Mouse (Mus musculus): Measurements from ENCODE around the gene March2. TPM values are rescaled to one million over a fixed set of nuclear protein-coding genes. Genes with fewer than 3 reads are reported as not detected.
A peak's percentile ranks its signal among the peaks of the same experiment; 100 is the strongest.

The March2 gene
- total RNA-seq, 1 experiment from 2014 or later: 35.0 TPM

DNA sequence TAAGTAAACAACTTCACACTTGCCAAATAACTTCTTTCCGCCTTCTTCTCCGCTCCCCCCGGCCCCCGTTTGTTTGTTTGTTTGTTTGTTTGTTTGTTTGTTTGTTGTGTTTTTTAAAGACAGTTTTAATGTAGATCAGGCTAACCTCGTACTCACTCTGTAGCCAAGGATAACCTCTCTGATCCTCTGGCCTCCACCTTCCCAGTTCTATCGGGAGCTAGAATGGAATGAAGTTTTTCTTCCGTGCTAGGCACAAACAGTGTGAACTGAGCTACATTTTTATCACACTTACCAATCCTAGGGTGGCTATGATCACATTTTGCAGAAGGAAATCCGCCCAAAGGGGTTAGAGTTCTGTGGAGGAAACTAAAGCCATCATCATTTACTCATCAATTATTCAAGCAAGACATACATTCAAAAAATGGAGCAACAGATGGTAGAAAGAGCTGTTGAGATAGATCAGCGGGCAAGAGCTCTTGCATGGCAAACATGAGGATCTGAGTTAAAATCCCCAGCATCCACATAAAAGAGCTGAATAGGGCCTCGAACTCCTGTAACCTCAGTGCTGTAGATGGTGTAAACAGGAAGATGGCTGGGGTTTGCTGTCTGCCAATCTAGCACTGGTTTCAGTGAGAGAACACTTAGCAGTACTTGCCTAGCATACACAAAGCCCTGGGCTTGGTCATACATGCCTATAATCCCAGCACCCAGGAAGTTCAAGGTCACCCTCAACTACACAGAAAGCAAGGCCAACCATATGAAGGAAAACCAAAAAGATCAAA is 665 bp upstream of the March2 start:
- no peak for ATAC-seq (replicated peaks; ENCODE audit: low read depth, poor library complexity, severe bottlenecking)

DNA sequence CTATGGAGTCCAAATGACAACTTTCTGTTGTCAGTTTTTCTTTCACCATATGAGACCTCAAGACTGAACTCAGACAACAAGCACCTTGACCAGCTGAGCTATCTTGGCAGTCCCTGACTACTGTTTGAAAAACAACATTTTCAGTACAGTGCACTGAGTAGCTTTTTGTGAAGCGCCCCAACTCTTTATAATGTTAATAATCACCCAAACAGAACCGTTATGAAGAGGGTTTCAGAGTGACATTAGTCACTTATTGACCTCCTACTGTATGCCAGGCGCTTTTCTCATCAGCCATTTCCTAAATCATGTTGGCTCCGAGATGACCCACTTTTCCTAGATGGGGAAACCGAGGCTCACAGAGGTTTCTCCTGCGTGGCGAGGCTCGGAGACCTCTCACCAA is 488 bp downstream of the March2 start:
- no peak for ATAC-seq (replicated peaks; ENCODE audit: low read depth, poor library complexity, severe bottlenecking)

DNA sequence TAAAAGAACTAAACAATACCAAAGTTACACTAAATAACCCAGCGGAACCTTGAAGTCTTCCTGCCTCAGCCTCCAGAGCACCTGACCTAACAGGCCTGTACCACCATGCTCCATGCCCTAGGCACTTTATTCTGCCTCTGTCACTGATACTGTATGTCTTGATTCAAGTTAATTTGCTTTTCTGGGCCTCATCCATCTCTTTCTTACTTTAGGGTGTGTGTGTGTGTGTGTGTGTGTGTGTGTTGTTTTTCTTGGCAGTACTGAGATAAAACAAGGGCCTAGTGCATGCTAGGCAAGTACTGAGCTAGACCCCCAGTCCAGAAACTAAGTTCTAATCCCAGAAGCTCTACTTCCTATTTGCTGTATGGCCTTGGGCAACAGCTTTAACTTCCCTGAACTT is 1.2 kb downstream of the March2 start:
- no peak for ATAC-seq (replicated peaks; ENCODE audit: low read depth, poor library complexity, severe bottlenecking)

DNA sequence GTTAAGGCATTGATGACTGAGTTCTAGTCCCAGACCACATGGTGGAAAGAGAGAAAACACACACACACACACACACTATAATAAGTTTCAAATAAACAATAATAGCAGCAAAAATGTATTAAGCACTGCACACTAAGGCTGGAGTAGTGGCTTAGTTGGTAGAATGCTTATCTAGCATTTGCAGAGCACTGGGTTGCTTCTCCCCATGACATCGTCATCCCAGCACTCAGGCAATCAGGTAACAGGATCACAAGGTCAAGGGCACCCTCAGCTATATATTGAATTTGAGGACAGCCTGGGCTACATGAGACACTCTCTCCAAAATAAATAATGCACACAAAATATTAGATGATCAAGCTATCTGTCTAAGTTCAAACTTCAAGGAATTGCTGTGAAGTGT is 3.7 kb downstream of the March2 start:
- ATAC-seq (replicated peaks; ENCODE audit: low read depth, poor library complexity, severe bottlenecking): no peak

DNA sequence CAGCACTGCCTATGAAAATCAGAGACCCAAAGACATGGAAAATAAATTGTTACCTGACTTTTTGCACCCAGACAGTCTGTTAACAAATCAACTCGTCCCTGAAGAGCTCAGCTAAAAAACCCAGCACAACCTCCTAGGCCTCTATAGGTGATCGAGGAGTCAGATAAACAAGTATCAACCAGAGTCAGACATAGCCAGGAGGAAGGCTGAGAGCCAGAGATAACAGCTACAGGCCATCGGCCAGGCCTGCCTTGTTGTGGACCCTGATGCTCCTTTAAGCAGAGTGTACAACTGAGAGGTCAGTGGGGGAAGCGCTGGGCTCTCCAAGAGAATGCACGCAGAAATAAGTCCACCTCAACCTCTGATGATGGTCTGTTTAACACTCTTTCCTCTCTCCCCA is 5.2 kb downstream of the March2 start:
- peak; percentile 92 for ATAC-seq (replicated peaks; ENCODE audit: low read depth, poor library complexity, severe bottlenecking)

DNA sequence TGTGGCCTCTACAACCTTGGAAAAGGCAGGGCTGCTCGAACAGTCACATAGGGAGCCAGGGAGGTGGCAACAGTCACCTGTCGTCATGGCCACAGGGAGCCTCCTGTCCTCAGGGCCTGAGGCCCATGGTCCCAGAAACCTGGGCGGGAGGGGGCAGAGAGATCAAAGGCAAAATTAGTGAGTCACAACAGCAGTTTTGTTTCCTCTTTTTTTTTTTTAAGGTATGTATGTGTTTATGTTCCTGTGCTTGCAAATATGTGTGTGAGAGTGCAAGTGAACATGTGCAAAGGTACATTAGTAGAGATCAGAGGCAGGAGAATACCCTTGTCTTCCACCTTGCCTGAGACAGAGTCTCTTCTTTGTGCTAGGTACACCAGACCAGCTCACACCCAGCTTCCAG is 8.6 kb downstream of the March2 start:
- ATAC-seq (replicated peaks; ENCODE audit: low read depth, poor library complexity, severe bottlenecking): no peak

DNA sequence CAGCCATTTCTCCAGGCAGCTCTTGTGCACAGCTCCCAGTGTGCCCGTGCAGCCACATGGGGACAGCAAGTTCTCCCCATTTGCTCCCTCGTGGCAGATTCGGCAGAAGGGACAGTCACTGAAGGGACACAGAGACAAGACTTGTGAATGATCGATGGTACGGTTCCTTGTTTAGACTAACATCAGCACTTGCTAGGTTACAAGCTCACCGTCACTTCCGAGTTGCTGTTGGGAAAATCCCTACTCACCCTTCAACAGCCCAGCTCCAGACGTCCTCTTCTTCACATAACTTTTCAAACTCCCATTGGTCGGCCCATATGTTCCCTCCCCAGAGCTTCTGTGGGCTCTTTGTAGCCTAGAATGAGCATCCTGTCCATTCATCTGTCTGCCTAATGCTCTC is 15.4 kb downstream of the March2 start:
- ATAC-seq (replicated peaks; ENCODE audit: low read depth, poor library complexity, severe bottlenecking): no peak

DNA sequence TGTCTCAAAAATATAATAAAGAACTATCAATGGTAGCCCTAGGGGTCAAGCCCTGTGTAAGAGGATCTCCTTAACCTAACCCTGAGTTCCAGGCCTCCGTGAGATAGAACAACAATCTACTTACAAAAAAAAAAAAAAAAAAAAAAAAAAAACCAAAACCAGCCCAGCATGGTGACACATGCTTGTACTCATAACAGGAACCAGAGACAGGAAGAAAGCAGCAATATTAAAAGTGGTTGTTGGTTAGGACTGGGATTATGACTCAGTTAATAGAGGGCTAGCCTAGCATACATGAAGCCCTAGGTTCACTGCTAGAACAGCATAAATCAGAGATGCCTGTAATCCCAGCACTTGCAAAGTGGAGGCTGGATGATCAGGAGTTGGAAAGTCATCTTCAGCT is 16.3 kb downstream of the March2 start:
- no peak for ATAC-seq (replicated peaks; ENCODE audit: low read depth, poor library complexity, severe bottlenecking)

DNA sequence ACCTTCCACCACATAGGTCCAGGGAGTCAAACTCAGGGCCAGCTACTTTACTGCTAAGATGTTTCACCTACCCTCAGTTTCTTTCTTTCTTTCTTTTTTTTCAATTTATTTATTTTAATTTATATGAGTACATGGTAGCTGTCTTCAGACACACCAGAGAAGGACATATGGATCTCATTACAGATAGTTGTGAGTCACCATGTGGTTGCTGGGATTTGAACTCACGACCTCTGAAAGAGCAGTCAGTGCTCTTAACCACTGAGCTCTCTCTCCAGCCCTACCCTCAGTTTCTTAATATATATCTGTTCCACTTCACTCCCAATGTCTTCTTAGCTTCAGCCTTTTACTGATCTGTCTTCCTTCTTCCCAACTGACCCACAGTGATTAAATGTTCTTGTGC is 23.0 kb downstream of the March2 start:
- no peak for ATAC-seq (replicated peaks; ENCODE audit: low read depth, poor library complexity, severe bottlenecking)

DNA sequence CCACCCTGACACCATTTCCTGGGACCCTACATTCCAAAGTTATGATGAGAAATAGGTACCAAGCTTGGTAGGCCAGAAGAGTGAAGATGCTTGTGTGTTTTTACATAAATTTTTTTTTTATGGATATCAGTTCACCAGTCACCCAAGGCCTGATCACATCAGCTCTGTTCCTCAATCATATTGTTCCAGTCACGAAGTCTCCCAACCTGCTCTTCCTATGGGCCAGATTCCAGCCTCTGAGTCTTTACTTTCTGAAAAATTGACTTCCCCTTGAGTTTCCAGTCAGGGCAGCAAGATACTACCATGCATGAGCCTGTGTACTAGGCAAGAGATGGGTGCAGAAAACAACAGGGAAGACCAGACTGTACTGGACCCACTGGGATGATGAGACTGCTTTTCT is 31.7 kb downstream of the March2 start, which contains the start of gene Hnrnpm:
Hnrnpm (minus strand) TSS at position 101 of the 400 bp plus-strand sequence.
- ATAC-seq (replicated peaks; ENCODE audit: low read depth, poor library complexity, severe bottlenecking): no peak

DNA sequence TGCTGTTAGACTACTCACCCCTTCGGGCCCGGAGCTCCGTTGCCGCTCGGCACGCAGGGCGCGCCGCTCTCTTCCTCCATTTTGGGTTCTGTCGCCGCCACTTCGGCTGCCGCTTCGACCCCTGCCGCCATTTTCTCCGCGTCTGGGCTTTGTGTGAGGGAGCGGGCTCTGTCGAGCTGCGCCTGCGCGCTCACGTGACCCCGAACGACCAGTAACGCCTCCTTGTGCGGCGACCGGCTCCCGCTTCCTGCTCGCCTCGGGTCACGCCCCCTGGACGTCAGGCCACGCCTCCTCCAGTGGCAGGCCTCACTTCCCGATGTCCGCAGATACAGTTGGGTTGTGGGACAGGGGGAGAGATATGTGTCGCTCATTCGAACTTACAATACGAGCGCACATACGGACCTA is 33.2 kb downstream of the March2 start:
- ATAC-seq (replicated peaks; ENCODE audit: low read depth, poor library complexity, severe bottlenecking): peak; percentile 92

DNA sequence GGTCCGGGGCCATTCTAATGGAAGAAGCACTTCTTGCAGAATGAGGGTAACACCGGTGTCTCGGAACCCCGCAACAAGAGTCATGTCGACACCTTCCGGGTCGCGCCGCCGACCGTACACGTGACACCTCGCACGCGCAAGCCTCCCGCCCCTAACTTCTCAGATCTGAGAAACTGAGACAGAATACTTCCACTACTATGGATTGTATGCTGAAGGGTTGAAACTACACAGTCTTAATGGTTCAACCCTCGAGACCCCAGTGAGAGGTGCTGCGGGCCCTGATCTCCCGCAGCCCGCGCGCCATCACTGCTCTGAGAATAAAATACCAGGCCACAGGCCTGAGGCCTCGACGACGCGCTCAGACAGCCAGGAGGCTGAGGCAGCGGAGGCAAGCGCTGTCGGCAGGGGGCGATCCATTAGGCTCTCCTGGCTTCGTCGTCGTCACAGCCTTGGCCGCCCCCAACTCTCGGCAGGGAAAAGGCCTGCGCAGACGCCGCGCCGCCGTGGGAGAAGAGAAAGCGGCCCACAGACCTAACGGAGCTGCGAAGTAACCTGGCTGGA is 33.7 kb downstream of the March2 start:
- ATAC-seq (replicated peaks; ENCODE audit: low read depth, poor library complexity, severe bottlenecking): peak; percentile 54

DNA sequence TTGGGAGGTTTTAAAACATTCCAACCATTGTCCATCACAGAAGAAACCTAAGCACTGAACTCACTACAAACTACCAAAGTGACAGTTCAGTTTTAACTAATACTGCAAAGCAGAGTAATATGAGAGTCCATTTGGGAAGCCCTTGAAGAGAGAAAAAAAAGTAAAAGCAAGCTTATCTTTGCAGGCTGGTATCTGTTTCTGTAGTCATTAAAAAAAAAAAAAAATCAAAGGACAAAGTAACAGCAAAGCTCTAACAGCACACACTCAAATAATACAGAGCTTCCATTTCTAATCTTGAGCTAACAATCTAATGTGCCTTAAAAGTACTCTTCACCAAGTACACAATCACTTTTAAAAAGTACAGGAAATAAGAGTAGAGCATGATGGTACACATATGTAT is 36.7 kb downstream of the March2 start:
- no peak for ATAC-seq (replicated peaks; ENCODE audit: low read depth, poor library complexity, severe bottlenecking)

DNA sequence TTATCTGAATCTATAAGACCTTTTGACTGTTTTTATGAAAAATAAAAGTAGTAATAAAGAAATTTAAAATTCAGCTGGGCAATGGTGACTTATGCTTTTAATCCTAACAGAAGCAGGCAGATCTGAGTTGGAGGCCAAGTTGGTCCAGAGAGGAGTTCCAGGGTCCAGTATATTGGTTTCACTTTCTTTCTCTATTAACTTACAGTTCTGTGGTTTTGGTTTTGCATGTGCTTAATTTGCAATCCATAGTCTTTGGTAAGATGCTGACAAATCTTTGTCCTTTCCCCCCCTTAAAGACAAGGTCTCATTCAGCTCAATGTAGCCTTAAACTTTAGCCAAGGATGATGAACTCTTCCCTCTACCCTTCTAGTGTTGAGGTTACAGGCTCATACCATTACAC is 39.7 kb downstream of the March2 start:
- ATAC-seq (replicated peaks; ENCODE audit: low read depth, poor library complexity, severe bottlenecking): no peak

DNA sequence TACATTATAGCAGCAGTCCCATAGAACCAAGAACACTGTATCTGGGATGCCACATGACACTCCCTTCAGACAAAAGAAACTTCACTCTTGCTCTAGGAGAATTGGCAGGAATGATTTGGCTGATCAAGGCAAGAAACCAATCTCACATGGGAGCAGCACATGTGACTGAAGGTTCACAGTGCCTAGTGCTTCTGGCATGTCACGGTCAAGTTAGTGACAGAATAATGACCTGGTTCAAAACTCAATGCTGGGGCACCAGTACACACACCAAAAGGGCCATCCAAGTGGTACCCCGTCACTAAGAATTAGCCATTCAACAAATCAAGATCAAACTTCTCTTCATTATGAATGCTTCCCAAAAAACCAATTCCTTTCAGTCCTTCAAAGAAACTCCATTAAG is 42.4 kb downstream of the March2 start:
- ATAC-seq (replicated peaks; ENCODE audit: low read depth, poor library complexity, severe bottlenecking): no peak

DNA sequence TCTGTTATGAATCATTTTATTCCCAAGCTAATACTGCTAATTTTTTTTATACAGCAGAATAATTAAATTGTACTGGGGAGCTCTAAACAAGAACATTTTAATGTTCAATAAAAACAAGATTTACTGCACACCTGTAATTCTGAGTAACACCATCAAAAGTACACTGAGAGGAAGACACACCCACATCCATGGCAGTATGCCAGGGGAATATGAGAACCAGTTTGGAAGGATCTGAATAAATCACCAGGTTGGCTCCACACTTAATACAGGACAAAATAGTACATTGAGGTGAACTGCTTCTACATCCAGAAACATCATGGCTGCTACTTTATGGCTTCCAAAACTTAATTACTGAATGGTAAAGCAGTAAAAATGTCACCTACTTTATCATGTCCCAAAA is 43.0 kb downstream of the March2 start:
- ATAC-seq (replicated peaks; ENCODE audit: low read depth, poor library complexity, severe bottlenecking): no peak

DNA sequence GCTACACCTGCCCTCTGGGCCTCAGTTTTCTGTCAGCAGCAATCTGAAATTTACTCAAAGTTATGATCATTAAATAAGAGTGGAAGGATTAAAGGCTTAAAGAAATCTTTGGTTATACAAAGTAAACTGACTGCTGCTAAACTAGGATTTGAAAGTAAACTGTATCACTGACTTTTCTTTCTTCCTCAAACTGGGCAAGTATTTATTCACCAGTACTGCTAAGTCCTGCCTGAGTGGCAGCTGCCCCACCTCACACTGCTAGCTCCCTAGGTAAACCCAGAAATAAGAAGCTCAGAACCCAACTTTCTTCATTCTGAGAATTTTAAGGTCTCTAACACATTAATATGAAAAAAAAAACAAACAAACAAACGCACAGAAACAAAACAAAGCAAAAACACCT is 44.6 kb downstream of the March2 start:
- ATAC-seq (replicated peaks; ENCODE audit: low read depth, poor library complexity, severe bottlenecking): no peak

DNA sequence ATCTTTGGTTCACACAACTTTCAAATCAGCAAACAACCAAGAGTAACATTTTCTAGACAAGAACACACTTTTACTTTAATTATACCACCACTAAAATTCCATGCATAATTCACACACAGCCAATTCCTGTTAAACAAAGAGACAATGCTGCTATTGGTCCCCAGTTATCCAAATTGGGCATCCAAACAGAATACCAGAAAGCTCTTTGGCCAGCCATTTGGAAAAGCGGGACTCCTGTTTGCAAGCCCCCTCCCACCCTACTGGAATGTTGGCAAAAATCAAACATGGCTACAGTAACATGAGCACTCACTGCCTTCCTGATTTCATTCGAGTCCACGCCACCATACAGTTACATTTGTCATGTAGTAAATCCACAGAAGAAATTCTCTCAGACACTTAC is 48.8 kb downstream of the March2 start:
- ATAC-seq (replicated peaks; ENCODE audit: low read depth, poor library complexity, severe bottlenecking): no peak

DNA sequence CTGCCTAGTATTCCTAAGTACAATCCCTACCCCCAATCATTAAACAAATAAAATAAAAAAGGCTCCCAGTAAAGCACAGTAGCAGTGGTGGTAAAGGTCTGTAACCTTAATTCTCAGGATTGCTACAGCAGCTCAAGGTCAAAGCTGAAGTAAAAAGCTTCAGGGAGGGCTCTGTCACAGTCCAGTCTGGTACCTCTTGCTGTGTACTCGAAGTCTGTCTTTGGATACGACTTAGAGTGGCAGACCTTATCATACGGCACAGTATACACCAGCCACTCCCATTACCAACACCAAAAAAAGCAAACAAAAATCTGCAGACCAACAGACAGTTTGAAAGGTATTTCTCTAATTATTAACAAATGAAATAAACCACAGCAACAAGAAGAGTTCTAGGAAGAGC is 51.7 kb downstream of the March2 start:
- no peak for ATAC-seq (replicated peaks; ENCODE audit: low read depth, poor library complexity, severe bottlenecking)

DNA sequence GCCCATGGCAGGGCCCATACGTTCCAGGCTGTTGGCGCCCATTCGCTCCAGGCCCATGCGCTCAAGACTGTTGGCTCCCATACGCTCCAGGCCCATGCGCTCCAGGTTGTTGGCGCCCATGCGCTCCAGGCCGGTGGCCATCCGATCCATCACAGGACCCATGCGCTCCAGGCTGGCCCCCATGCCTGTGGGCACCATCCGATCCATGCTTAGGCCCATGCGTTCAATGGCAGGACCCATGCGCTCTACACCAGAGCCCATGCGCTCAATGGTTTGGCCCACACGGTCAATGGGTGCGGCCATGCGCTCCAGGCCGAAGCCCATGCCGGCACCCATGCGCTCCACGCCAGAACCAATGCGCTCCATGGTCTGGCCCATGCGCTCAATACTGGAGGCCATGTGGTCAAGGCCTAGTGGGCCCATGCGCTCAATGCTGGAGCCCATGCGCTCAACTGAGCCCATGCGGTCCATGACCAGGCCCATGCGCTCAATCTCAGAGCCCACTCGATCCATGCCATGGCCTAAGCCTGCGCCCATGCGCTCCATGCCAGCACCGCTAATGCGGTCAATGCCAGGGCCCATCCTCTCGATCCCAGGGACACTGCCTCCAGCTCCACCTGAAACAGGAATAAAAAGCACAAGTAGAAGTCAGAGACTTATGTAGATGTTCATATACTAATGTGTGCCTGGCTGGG is 68.5 kb downstream of the March2 start:
- 0 out of 2 replicates have a peak, but pooled peaks have one; percentile 3 for ATAC-seq (replicated peaks; ENCODE audit: low read depth, poor library complexity, severe bottlenecking)

DNA sequence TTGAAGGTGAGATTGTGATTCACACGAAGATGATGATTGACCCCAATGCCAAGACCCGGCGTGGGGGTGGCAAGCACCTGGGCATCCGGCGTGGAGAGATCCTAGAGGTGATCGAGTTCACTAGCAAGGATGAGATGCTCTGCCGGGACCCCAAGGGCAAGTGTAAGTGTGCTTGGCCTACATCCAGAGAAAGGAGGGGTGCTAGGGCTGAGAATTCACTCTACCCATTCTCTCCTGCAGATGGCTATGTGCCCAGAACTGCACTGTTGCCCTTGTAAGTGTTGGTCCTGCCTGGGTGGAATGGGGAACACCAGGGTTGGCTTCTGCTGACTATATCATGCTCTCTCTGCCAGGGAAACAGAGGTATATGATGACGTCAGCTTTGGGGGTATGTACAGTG is 73.4 kb downstream of the March2 start:
- no peak for ATAC-seq (replicated peaks; ENCODE audit: low read depth, poor library complexity, severe bottlenecking)
